Mouse (Mus musculus) cerebellum, adult 2 months (tissue): ENCODE measurements around the gene Tchp.

ENCODE experiments used
- CTCF ChIP-seq: fragments of 200-500 bp; IDR thresholded peaks from 2 replicates; pipeline ENCODE4 v1.5.1; 2011; ENCODE audit warnings: low read depth, mild to moderate bottlenecking, control low read depth, low read length, moderate library complexity, borderline replicate concordance; ENCODE audit not compliant: insufficient read depth
- POLR2A ChIP-seq: fragments of 200-500 bp; IDR thresholded peaks from 2 replicates; pipeline ENCODE4 v1.6.1; 2011; ENCODE audit warnings: low read length, control low read depth, borderline replicate concordance; ENCODE audit not compliant: insufficient read depth

- TF ChIP-seq CTCF = no peak
- TF ChIP-seq POLR2A = no peak
Observed at GRCm38 (mm10) chr5:114680676-114681285, 26.8 kb upstream of the Tchp start.
